Mouse (Mus musculus) bone marrow, adult 2 months (tissue): ENCODE measurements around the gene Wdr11.

Experiments used
- CTCF ChIP-seq: fragments of 200-500 bp; IDR thresholded peaks from 2 replicates; pipeline ENCODE4 v1.5.1; 2011; ENCODE audit warnings: low read length, control low read depth; ENCODE audit not compliant: control insufficient read depth, insufficient read depth
- POLR2A ChIP-seq: fragments of 200-500 bp; IDR thresholded peaks from 2 replicates; pipeline ENCODE4 v1.6.1; 2011; ENCODE audit warnings: low read depth, mild to moderate bottlenecking, control low read depth, low read length, borderline replicate concordance; ENCODE audit not compliant: control insufficient read depth

DNA sequence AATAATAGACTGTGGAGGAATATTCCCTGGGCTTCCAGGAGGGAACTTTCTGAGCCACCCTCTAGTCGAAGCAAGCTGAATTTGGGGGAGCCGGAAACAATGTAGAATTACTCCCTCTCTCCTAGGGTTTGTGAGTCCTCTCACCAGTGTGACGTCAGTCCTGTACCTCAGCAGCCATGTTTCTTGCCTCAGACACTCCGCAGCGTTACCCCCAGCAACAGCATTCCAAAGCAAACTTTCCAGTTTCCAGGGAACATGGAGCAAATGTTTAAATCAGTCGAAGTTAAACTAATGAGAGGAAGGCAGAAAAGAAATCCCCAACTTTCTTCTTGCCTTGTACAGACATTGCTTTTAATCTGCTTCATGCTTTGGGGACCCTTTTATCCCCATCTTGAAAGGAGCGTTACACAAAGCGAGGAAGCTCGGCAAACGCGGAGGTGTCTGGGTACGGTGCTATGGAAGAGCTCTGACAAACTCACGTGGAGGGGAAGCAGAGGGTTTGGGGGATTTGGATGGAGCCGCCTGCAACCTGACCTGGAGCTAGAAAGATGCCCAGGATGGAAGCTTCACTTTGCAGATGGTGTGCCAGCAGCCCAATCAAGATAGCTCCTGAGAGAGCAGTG, 64.1 kb downstream of the Wdr11 start:
- TF ChIP-seq CTCF: no peak
- no peak for TF ChIP-seq POLR2A
